Mouse (Mus musculus) monocyte, adult 2 months (primary cell): ENCODE measurements at regions not wholly inside any gene's neighbourhood (a gene's known extent, or its start where the extent isn't known, plus 50 kb on each side); places are given as distances from the start of the nearest gene placed in this dataset.
A peak's percentile ranks its signal among the peaks of the same experiment; 100 is the strongest.

Source experiments
- DNase-seq, 2 experiments: peaks; one replicate each; pipeline ENCODE4 v3.0.0; 2022; ENCODE audit warnings: low spot score in 2 of 2, low read depth in 1 of 2

DNA sequence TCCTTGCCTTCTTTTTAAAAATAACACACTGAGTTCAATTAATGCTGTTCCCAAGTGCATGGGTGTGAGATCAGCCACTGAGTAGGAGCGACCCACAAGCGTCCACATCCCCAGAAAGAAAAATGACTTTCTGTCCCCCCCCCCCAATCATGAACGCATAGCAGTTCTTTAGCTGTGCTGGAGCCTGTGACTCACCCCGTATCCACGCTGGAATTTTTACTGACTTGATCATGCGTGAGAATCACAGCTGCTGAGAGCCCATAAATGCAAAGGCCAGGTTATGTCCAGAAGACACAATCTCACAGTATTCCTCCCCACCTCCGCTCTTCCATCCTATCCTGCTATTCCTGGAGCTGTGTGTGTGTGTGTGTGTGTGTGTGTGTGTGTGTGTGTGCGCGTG is 53.3 kb downstream of the Fos start:
- DNase-seq = no peak

DNA sequence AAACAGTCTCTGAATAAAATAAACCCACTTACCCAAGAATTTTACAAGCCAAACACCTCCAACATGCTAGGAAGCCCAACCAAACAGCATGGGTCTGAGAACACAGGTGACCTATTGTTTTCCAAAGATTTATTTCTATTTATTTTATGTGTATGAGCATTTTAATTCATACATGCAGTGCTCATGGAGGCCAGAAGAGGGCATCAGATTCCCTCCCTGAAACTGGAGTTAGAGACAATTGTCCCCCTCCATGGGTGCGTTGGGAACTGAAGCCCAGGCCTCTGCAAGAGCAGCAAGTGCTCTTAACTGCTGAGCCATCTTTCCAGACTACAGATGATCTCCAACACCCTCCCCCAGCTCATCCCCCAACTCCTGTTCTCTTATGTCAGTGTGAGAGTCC is 57.9 kb downstream of the Fos start:
- no peak for DNase-seq

DNA sequence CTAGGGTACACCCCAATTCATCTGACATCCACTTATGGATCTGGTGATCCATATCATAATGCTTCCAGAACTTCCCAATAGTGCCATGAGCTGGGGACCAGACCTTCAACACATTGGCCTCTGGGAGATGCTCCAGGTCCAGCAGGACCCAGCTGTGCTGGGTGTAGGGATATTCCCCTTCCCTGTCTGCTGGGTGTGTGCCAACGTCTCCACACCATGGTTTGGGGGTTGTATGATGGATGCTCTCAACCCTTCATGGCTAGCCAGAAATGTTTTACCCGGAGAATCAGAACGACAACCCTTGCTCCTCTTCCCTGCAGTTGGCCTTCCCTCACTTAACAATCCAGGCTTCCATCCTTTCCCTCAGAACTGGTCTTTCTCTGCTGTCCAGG is 58.5 kb downstream of the Fos start:
- DNase-seq = no peak

DNA sequence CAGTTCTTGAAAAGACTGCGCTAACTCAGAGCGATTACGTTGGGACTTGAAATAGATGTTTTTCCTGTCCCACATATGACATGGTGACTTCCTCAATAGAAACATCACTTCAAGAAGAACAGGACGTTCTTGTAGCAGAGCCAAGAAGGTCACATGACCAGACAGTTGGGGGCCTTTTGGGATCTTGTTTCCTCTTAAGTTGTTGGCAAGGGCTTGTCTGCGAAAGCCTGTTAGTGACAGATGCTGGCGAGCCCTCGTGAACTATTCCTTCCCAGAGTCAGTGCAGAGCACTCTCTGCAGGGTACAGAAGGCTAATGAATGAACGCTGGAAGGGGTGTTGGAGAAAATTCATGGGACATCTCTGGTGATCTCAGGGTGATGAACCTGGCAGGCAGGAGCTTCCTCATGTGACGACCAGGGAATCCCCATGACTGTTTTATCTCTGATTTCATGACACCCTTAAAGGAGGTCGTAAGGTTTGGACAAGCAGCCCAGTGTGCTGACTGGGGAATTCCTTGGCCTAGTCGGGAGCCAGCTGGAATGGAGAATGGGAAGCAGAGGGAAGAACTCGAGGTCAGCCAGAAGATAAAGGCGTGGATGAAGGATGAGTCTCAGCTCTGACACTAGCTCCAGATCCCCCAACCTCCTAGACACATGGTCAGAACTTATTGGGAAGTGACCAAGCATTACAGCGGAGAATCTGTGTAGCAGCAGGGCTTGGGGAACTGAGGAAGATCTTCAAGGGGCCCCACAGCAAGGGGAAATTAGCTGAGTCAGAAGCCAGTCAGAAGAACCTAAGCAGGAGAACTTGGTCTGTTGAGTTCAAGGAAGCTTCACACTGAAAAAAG is 59.1 kb downstream of the Fos start:
- peak; percentile 33 to 73 for DNase-seq

DNA sequence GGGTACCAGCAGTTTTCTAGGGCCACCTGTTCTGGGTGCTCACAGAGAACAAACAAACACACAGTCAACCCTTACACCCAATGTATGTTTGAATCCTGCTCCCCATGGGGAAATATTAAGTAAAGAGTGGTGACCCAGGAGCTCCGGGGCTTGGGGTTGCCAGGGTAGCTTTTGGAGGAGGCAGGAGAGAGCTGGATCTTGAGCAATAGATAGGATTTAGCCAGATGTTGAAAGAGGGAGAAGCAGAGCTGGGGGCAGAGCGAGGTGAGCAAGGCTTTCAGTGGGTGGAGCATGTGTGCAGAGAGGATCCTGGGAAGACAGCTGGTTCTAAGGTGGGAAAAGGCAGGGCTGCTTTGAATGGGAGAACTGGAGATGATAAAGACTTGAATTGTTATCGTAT is 59.9 kb downstream of the Fos start:
- DNase-seq = no peak

DNA sequence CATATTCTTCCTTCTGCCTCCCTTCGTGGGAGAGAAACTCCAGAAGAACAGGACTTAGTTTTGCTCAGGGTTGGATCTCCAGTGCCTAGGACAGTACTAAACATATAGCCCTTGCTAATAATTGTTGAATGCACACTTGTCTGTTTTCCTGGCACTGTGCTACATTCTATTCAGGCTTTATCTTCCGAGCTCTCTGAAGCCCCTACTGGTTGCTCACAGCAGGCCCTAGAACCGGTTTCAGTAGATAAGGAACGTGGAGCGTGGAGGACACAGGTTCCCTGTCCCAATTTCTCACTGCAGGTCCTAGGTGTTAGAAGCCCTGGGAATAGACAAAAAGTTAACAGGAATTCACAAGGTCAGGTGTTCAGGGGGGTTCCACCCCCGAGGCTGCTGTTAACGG is 59.4 kb upstream of the Jdp2 start:
- DNase-seq = no peak

DNA sequence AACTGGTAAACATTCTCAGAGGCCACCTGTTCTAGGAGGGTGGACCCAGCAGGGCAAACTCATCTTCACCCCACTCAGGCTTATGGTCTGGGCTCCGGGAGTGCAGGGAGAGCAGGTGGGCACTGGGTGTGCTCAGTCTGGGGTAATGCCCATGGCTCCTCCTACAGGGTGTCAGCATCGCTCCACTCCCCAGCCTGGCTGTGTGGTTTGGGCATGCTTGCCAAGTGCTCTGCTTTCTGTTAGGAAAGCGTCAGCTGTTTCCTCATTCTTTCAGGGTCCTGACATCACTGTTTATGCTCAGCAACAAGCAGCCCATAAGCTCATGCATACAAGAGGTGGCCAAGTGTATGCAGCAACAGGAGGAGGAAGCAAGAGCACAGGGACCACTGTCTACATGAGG is 57.7 kb upstream of the Jdp2 start:
- DNase-seq = peak; percentile 36 to 44

DNA sequence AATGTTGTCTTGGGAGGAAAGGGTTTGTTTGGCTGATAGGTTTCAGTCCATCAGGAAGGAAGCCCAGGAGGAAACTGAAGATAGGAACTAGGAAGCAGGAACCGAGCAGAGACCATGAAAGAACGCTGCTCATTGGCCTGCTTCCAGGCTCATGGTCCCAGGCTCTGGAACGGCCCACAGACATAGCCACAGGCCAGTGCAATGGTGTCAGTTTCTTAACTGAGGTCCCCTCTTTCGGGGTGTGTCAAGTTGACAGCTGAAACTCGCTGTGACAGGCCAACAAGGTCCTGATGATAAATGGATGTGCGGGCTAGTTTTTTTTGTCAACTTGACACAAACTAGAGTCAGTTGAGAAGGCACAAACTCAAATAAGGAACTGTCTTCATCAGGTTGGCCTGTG is 55.9 kb upstream of the Jdp2 start:
- no peak for DNase-seq

DNA sequence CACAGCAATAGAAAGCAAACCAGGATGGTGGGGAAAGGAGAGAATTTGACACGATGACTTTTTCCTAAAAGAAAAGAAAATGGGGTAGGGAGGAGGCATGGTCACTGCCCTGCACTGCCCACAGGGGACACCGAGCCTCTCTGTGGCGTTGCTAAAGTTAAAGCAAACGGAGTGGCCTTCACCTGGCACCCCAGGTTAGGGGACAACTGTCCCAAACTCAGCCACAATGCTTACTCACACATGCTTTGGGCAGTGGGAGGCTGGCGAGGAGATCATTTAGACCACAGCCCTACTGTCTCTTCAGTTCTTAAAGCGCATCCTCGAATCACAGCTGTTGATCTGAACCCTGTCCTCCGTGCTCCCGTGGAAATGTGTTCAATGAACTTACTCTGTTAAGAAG is 55.3 kb upstream of the Jdp2 start:
- no peak for DNase-seq

DNA sequence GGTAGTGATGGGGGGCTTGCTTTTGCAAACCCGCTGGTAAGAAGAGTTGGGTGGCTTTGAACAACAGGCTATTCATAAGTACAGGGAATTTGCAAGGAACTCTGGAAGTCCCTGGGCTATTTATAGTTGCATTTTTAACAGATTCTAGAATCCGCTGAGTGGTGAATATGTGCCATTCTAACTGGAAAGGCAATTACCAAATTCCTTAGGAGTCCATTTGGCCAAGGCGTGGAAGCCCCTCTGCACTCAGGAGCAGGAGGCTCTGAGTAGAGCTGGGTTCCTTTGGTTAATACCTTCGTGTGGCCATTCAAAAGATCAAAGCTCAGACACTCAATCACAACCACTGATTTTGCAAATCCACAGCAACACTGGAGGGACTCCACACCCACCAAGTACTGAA is 54.0 kb upstream of the Jdp2 start:
- no peak for DNase-seq

DNA sequence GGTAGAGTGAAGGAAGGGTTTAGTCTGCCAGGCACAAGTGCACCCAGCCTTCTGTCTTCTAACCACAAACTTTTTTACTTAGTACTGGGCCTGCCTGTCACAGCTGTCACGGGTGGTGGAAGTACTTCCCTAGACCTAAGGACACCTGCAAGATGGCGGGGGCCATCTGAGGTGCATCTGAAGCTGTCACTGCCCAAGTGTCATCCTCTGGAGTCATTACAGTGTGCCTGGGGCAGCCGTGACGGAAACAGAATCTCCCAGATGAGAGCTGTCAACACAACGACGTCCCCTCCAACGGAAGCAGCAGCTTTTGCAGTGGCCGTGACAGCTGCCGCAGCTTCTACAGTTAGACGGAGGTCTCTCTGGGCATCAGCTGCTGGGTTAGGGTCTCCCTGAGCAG is 53.1 kb upstream of the Jdp2 start:
- no peak for DNase-seq

DNA sequence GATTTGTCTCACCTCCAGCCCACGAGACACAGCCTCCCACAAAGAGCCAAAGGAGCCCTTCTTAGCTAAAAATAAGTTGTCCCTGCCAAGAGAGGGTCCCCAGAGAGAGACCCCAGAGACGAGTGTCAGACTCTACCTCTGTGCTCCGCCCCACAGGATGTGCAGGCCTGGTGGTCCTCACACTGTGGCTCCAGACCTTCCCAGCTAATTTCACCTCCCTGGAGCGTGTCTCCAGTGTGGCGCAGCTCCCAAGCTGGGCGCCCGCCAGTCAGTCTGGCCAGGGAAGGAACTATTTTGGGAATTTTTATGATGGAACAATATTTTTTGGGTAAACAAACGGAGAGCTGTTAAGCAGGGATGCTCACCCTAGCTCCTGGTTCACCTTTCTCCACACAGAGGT is 50.8 kb upstream of the Jdp2 start:
- no peak for DNase-seq
